Mouse (Mus musculus) mature B cell (primary cell): ENCODE data around the gene Crtap.
"Not testable (repeated sequence)": the region's sequence is repeated elsewhere in the genome, so short reads cannot be mapped to it uniquely, and the experiment has no call there.

Source experiments
- in situ Hi-C: fragments of 300-500 bp; cut with MboI; formaldehyde crosslinking; loops from 2 replicates; pipeline ENCODE4 v1.14.3; 2019

Crtap gene

DNA sequence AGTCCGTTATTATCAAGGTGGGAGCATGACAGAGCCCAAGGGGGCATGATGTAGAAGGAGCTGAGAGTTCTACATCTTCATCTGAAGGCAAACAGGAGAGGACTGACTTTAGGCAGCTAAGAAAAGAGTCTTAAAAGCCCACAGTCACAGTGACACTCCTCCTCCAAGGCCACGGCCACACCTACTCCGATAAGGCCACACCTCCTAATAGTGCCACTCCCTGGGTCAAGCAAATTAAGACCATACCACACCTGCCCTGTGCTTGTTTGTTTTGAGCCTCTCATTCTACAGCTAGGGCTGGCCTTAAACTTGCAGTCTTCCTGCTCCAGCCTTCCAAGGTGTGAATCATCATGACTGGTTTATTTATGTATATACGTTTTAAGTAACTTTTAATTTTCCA is 4.8 kb upstream of the Crtap start:
- in situ Hi-C loops = no loop called here

- in situ Hi-C loops = no loop called here
These were observed 4.2 kb upstream of the Crtap start for GRCm38 (mm10) chr9:114394677-114395076.

GRCm38 (mm10) chr9:114394136-114394535 is 3.7 kb upstream of the Crtap start:
- in situ Hi-C loops = not testable (repeated sequence)

- in situ Hi-C loops = no loop called here
These were observed 237 bp upstream of the Crtap start for GRCm38 (mm10) chr9:114390749-114391075.

DNA sequence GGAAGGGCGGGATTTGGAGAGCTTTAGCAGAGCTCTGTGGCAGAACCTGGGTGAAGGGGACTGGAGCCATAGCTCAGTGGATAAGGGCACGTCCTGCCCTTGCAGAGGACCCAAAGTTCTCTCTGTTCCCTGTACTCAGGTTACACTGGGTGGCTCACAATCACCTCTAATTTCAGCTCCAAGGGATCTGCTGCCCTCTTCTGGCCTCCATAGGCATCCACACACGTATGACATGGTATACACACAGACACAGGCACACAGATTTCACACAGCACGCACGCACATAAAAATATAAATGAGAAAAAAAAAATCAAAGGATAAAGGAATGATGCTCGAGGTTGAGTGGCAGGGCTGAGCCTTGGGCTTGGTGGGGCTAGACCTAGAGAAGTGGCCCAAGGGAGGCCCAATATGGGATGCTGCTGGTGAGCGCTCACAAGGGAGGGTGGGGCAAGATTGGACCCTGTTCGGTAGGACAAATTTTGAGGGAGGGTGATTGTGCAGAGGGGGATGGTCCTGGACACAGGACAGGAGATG is 1.0 kb downstream of the Crtap start:
- in situ Hi-C loops = no loop called here

DNA sequence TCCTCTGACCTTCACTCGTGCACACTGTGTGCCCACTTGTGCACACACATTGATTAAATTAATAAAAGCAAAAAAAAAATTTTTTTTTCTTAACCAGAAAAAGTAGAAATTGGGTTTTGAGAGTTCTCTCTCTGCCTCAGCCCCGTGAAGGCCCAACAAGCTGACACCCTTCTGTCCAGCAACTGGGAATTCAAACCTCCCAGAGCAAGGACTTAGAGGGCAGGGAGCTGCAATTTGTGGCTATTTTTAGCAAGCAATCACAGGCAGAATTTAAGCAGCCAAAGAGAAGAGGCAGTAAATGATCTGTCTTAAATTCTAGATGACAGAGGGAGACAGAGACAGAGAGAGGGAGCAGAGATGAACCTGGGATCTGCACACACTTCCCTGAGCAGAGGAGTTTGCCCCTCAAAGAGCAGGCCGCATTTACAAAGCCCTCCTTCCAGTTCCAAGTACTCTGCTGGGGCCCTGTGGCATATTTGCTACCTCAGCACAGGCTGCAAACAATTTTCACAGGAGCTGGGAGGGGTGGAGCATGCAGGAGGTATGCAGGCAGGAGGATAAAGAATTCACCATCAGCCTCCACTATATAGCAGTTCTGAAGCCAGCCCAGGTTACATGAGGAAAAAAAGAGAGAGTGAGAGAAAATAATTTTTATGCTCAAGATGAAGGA is 1.6 kb downstream of the Crtap start:
- in situ Hi-C loops = no loop called here

DNA sequence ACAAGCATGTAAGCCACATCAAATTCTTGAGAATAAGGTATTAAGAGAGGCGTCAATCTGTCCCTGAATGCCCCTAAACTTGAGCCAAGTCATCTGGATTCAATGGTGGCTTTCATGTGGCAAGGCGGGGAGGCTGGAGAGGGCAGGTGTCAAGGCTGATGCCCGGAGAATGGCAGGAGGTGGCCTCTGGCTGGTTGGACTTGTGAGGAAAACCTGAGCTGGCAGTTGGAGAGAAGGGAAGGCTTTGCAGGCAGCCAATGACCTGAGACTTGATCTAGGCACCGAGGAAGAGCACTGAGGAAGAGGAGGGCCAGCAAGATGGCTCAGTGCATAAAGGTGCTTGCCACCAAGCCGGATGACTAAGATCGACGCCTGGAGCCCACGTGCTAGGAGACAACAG is 2.2 kb downstream of the Crtap start:
- in situ Hi-C loops = no loop called here

GRCm38 (mm10) chr9:114387086-114387485 is 3.4 kb downstream of the Crtap start:
- in situ Hi-C loops = no loop called here

GRCm38 (mm10) chr9:114385160-114385559 is 5.3 kb downstream of the Crtap start:
- in situ Hi-C loops = no loop called here

GRCm38 (mm10) chr9:114384691-114385090 is 5.8 kb downstream of the Crtap start:
- in situ Hi-C loops = no loop called here

- in situ Hi-C loops = no loop called here
These were observed 7.4 kb downstream of the Crtap start for GRCm38 (mm10) chr9:114382936-114383710.

DNA sequence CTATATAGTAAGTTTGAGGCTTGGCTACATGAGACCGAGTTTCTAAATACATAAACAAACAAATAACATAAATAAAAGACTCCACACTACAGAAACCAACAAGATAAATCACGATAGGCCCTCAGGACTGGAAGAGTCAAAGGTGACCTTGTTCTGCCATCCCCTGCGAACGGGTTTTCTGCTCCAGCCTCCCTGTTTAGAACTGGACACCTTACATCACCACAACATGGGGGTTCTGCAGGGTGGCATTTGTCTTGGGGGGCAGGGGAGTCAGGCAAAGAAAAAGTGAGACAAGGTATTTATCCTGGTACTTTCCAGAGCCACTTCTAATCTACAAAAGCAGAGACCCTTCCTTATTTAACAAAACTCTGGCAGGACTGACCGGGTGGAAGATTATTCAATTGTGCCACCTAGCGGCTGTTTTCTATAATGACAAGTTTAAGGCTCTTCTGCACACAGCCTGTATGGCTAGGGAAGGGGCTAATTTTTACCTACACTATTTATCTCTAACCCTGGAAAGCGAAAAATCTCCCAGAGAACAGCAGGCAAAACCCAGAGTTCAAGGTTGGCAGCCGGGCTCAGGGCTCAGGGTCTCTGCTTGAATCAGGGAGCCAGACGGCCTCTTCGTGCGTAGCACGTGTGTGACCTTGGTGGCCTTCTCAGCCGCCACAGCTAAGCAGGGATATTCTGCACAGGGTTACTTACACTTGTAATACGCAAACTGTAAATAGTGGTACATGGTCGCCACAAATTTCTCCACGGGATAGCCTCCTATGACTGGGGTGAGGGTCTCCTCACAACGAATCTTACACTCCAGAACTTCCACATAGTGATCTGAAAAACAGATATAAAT is 9.4 kb downstream of the Crtap start:
- in situ Hi-C loops = no loop called here

GRCm38 (mm10) chr9:114379871-114380270 is 10.6 kb downstream of the Crtap start:
- in situ Hi-C loops = no loop called here

DNA sequence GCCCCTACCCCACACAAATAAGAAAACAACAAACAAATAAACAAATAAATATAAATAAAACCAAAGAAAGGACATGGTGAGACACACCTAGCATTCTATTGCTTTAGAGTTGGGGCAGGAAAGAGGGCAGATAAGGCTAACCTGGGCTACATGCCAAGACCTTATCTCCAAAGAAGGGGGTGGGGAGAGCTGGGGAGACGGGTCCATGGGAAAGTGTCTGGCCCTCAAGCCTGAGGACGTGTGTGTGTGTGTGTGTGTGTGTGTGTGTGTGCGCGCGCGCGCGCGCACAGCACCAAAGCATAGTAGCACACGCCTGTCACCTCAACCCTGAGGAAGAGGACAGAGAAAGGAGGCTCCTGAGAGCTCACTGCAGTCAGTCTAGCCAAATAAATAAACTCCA is 13.3 kb downstream of the Crtap start:
- in situ Hi-C loops = no loop called here

DNA sequence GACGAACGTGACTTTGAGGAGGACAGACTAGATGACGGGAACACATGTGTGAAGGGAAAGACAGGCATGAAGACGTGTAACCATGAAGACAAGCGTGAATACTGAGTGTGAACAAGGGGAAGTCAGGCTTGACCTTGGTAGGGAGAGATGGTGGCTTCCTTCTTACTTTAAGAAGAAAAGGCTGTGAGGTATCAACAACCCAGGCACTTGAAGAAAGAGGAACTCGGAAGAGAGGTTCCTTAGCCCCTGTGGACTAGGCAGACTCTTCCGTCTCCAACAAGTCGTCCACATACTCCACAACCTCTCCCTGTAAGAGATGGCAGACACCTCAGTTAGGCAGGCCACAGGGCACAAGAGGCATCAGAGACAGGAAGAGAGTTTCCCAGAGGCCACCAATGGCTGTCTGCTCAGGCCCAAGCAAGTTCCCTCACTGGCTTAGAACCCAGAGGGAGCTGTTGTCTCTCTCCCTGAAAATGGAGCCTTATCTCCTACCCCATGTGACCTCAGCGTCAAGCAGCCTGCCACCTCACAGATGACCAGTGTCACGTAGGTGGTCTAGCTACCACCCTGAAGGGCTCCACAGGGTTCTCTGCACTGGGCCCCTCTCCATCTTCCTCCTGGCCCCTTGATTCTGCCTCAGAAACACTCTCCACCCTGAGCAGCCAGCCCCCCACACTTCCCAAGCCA is 15.1 kb downstream of the Crtap start:
- in situ Hi-C loops = no loop called here

DNA sequence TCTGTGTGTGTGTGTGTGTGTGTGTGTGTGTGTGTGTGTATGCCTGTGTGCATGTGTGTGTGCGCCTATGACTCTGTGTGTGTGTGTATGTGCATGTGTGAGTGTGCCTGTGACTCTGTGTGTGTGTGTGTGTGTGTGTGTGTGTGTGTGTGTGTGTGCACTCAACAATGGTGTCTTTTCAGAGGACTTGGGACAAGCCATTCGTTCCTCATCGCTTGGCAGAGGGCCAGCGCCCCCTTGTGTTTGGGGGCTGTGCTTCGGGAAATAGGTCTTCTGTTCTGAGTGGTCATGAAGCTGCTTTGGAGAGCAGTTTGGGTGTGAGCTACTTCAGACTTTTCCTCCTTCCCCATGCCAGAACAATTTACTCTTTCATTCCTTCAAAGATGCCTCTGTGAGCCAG is 18.8 kb downstream of the Crtap start:
- in situ Hi-C loops = not testable (repeated sequence)

- in situ Hi-C loops = not testable (repeated sequence)
These were observed 21.1 kb downstream of the Crtap start for GRCm38 (mm10) chr9:114369389-114369788.

GRCm38 (mm10) chr9:114368471-114368858 is 22.0 kb downstream of the Crtap start:
- in situ Hi-C loops = no loop called here

- in situ Hi-C loops = no loop called here
These were observed 22.5 kb downstream of the Crtap start for GRCm38 (mm10) chr9:114367783-114368470.

GRCm38 (mm10) chr9:114329855-114330254 is 60.6 kb downstream of the Crtap start, which contains the start of gene Bcl2a1c:
TSS of gene Bcl2a1c (plus strand) at chr9:114330135.
- in situ Hi-C loops = not testable (repeated sequence)

DNA sequence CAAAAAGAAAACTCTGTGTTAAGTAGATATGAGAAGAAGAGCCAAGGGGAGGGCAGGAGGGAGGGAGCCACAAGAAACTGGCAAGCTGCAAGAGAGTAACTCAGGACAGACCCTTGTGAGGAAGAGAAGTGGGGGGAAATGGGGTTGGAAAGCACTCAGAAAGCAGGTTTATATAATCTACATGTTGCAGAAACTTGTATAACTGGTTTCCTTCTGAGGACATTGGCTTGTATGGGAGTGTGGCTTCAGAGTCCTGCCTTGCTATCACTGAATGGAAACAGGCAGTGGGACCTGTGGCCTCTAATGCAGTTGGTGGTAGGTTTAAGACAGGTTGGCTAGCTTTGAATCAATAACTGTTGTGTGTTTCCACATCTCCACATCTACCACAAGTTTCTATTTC is 62.1 kb downstream of the Crtap start:
- in situ Hi-C loops = not testable (repeated sequence)
